Mouse (Mus musculus) liver, embryonic 11.5 days (tissue): ENCODE data around the gene Srpk2. TPM values are rescaled to one million over a fixed set of nuclear protein-coding genes. Genes with fewer than 3 reads are reported as not detected.

ENCODE experiments used
- ATAC-seq: fragments of 200-750 bp; cut with Nextera tagmentation; replicated peaks from 2 replicates; pipeline ENCODE4 v1.8.0; 2017; ENCODE audit warnings: moderate number of reproducible peaks, mild to moderate bottlenecking, moderate TSS enrichment, moderate library complexity; ENCODE audit not compliant: low FRiP score
- DNase-seq: peaks from one replicate; pipeline ENCODE4 v3.0.0-alpha.2; 2017; ENCODE audit warnings: low spot score
- H3K27ac ChIP-seq: fragments of 300-500 bp; sonication (generic); 2 replicates; pipeline ENCODE4 v1.5.1; 2014; ENCODE audit warnings: mild to moderate bottlenecking, low read depth, low read length, control low read depth
- H3K27me3 ChIP-seq: fragments of 300-500 bp; sonication (generic); replicated peaks from 2 replicates; pipeline ENCODE4 v1.6.1; 2014; ENCODE audit warnings: low read length, mixed read lengths; ENCODE audit not compliant: control insufficient read depth, insufficient read depth
- H3K36me3 ChIP-seq: fragments of 300-500 bp; sonication (generic); 2 replicates; pipeline ENCODE4 v1.6.1; 2014; ENCODE audit warnings: mild to moderate bottlenecking, low read length, moderate library complexity, mixed read lengths; ENCODE audit not compliant: control insufficient read depth, insufficient read depth
- H3K4me1 ChIP-seq: fragments of 300-500 bp; sonication (generic); replicated peaks from 2 replicates; pipeline ENCODE4 v1.6.1; 2014; ENCODE audit warnings: low read length, mixed read lengths; ENCODE audit not compliant: control insufficient read depth, insufficient read depth
- H3K4me2 ChIP-seq: fragments of 300-500 bp; sonication (generic); 2 replicates; pipeline ENCODE4 v1.6.1; 2014; ENCODE audit warnings: mild to moderate bottlenecking, control low read depth, moderate library complexity
- H3K4me3 ChIP-seq: fragments of 300-500 bp; sonication (generic); 2 replicates; pipeline ENCODE4 v1.5.1; 2014; ENCODE audit warnings: low read depth, low read length, control low read depth
- H3K9ac ChIP-seq: fragments of 300-500 bp; sonication (generic); 2 replicates; pipeline ENCODE4 v1.6.1; 2014; ENCODE audit warnings: low read depth, low read length, control low read depth
- H3K9me3 ChIP-seq: fragments of 300-500 bp; sonication (generic); 2 replicates; pipeline ENCODE4 v1.6.1; 2016; ENCODE audit warnings: low read length, inconsistent platforms, mixed read lengths; ENCODE audit not compliant: control insufficient read depth
- WGBS: fragments of 180-500 bp; shearing (Covaris S2); extraction: QIAGEN DNeasy Blood & Tissue Kit; methylation state at CpG from one replicate; pipeline ENCODE4 v1.1.7; 2014; 5-methylcytosine and 5-hydroxymethylcytosine counted together
- polyA plus RNA-seq: library from polyadenylated mRNA; unstranded; fragments of >200 nt; fragmentation: Nextera tagmentation; extraction: Ambion mirVana; gene quantifications from 2 replicates; pipeline ENCODE4 v1.2.1, GENCODE M21; 2014

Srpk2 gene
- polyA plus RNA-seq, 1 experiment from 2014 or later: 20.7 TPM

DNA sequence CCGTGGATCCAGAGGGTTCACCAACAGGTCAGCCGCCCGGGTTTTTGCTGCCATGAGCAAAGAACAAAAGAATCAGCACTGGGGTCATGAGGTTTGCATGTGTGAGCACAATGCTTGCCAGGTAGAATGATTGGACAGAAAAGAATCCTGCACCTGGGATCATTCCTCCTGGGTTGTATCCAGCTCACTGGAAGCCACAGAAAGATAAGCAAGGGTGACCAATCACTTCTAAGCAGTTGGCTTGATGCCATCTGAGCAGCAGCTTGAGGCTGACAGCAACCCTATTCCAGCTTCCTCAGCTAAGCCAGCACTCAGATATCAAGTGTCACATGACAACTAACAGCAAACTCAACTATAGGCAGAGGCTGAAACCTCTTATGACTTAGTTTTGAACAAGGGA lies 165.7 kb downstream of the Srpk2 start:
- no peak for DNase-seq
- Histone ChIP-seq H3K36me3 (0 out of 2 replicates have a peak, but pooled peaks cover 3% of the 10 kb centered on the region), H3K27ac (no peak overlapping the region), H3K4me1 (no peaks in the 10 kb centered on the region), H3K4me3 (no peak overlapping the region), H3K9ac (no peak overlapping the region), H3K27me3 (no peaks in the 10 kb centered on the region), H3K9me3 (no peaks in the 10 kb centered on the region), H3K4me2 (no peak overlapping the region)
- no peak for ATAC-seq
- 76% methylated on average over 3 of the region's 3 CpGs for WGBS

DNA sequence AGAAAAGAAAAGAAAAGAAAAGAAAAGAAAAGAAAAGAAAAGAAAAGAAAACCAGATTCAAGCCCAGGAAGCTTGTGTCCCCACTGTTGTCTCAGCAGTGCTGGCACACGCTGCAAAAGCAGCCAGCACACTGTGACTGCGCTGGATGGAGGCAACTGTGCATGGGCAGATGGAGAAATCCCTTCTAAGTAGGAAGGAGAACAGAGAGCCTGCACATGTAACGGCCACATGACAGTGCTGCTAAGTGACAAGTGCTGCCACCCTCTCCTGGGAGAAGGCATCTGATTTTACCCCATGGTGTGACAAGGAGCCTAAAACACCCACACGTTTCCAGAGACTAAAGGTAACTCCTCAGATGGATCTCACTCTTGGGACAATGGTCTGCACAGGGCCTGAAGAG lies 166.6 kb downstream of the Srpk2 start:
- Histone ChIP-seq H3K9me3 (no peaks in the 10 kb centered on the region), H3K27me3 (no peaks in the 10 kb centered on the region), H3K9ac (no peak overlapping the region), H3K4me3 (no peak overlapping the region), H3K4me2 (no peak overlapping the region), H3K36me3 (0 out of 2 replicates have a peak, but pooled peaks cover 3% of the 10 kb centered on the region), H3K27ac (no peak overlapping the region), H3K4me1 (no peaks in the 10 kb centered on the region)
- WGBS: 84% methylated on average over 4 of the region's 4 CpGs
- ATAC-seq (no peak), DNase-seq (no peak)

DNA sequence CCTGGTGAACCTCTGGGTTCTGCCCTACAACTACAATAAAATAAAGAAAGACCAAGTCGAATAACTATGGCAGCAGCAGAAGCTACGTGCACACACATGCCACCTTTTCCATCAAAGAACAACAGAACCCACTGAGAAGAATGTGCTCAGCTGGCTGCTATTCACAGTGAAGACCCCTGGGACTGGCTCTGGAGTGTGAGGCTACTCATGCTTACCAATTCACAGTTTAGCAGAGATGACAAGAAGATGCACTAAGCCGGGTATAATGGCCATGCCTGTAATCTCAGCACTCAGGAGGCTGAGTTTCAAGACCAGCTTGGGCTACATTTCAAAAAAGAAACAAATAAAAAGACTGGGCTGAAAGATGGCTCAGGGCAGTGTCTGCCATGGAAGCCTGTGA lies 167.5 kb downstream of the Srpk2 start:
- Histone ChIP-seq H3K36me3 (no peaks in the 10 kb centered on the region), H3K4me2 (no peak overlapping the region), H3K9me3 (no peaks in the 10 kb centered on the region), H3K27me3 (no peaks in the 10 kb centered on the region), H3K4me3 (no peak overlapping the region), H3K4me1 (no peaks in the 10 kb centered on the region), H3K9ac (no peak overlapping the region), H3K27ac (no peak overlapping the region)
- no peak for DNase-seq
- no peak for ATAC-seq
- 90% methylated on average over 3 of the region's 3 CpGs for WGBS

GRCm38 (mm10) chr5:23515038-23515437 lies 169.4 kb downstream of the Srpk2 start:
- Histone ChIP-seq H3K4me2 (no peak overlapping the region), H3K4me1 (no peaks in the 10 kb centered on the region), H3K27ac (no peak overlapping the region), H3K36me3 (no peaks in the 10 kb centered on the region), H3K9ac (no peak overlapping the region), H3K9me3 (no peaks in the 10 kb centered on the region), H3K4me3 (no peak overlapping the region), H3K27me3 (no peaks in the 10 kb centered on the region)
- 90% methylated on average over 10 of the region's 10 CpGs for WGBS
- ATAC-seq: no peak
- no peak for DNase-seq

- Histone ChIP-seq H3K4me2 (no peak overlapping the region), H3K9ac (no peak overlapping the region), H3K9me3 (no peaks in the 10 kb centered on the region), H3K4me1 (no peaks in the 10 kb centered on the region), H3K27me3 (no peaks in the 10 kb centered on the region), H3K27ac (no peak overlapping the region), H3K4me3 (no peak overlapping the region), H3K36me3 (no peaks in the 10 kb centered on the region)
- WGBS: 94% methylated on average over 13 of the region's 13 CpGs
- no peak for DNase-seq
- ATAC-seq: no peak
Observed at GRCm38 (mm10) chr5:23513468-23513867, 170.9 kb downstream of the Srpk2 start.

GRCm38 (mm10) chr5:23512556-23512955 lies 171.9 kb downstream of the Srpk2 start:
- WGBS: 91% methylated on average over 7 of the region's 7 CpGs
- H3K9me3 ChIP-seq: no peaks in the 10 kb centered on the region
- no peak for ATAC-seq
- no peak for DNase-seq
- H3K4me3 ChIP-seq: no peak overlapping the region
- no peak overlapping the region for H3K4me2 ChIP-seq
- no peaks in the 10 kb centered on the region for H3K4me1 ChIP-seq
- no peak overlapping the region for H3K9ac ChIP-seq
- H3K27ac ChIP-seq: no peak overlapping the region
- 0 out of 2 replicates have a peak, but pooled peaks cover under 1% of the 10 kb centered on the region for H3K36me3 ChIP-seq
- H3K27me3 ChIP-seq: no peaks in the 10 kb centered on the region

DNA sequence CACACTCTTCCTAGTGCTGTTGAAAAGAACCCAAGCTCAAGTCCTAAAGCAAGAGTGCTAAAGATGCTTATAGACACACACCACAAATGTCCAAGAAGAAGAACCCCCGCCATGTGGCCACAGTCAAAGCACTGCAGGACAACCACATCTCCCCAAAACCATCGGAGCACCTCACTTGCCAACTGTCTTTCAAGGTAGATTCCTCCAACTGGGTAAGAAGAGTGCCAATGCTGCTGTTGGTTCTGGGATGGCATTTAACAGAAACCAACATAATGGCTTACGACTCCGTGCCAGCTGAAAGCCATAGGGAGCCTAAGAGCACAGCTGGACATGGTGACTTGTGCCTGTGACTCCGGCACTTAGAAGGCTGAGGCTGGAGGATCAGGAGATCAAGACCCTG lies 173.0 kb downstream of the Srpk2 start:
- no peak for ATAC-seq
- no peaks in the 10 kb centered on the region for H3K4me1 ChIP-seq
- H3K27me3 ChIP-seq: no peaks in the 10 kb centered on the region
- 89% methylated on average over 5 of the region's 5 CpGs for WGBS
- 0 out of 2 replicates have a peak, but pooled peaks cover 3% of the 10 kb centered on the region for H3K36me3 ChIP-seq
- no peak for DNase-seq
- H3K4me3 ChIP-seq: no peak overlapping the region
- H3K9me3 ChIP-seq: no peaks in the 10 kb centered on the region
- H3K4me2 ChIP-seq: no peak overlapping the region
- H3K27ac ChIP-seq: no peak overlapping the region
- no peak overlapping the region for H3K9ac ChIP-seq

DNA sequence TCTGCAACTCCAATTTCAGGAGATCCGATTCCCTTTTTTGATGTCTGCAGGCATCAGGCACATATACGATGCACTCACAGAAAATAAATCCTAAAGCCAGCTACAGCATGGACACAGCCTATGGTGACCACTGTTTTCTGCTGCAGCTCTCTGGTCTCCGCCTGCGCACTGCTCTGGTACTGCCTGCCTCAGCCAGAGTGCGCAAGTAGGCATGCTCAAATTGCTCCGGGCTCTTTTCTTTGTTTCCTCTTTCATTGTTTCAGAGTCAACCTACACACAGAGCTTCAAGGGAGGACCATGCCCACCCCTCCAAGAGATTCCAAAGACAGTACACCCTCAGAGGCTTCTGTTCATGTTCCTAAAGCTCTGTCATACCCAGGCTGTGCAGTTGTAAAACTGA lies 175.8 kb downstream of the Srpk2 start:
- Histone ChIP-seq H3K4me3 (no peak overlapping the region), H3K4me2 (no peak overlapping the region), H3K9ac (no peak overlapping the region), H3K9me3 (no peaks in the 10 kb centered on the region), H3K27ac (no peak overlapping the region), H3K4me1 (no peaks in the 10 kb centered on the region), H3K27me3 (no peaks in the 10 kb centered on the region), H3K36me3 (peaks cover 5% of the 10 kb centered on the region)
- DNase-seq: no peak
- WGBS: 94% methylated on average over 6 of the region's 6 CpGs
- no peak for ATAC-seq

DNA sequence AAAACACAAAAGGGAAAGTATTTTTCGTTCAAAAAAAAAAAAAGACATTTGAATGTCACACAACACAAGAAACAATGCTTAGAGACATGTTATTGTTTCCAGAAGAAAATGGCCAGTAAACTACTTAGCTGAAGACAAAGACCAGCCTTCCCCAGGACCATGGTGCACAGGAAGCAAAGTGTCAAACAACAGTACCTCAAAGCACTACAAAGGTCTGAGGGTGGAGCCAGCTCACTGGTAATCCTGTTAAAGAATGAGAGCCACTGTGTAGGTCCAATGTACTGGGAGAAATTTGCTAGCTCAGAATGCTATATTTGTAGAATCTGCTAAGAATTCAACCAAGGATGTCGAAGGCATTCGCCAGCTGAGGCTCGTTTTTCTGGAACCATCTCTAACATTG lies 177.2 kb downstream of the Srpk2 start:
- H3K4me1 ChIP-seq: no peaks in the 10 kb centered on the region
- H3K9ac ChIP-seq: no peak overlapping the region
- no peak overlapping the region for H3K4me3 ChIP-seq
- H3K27me3 ChIP-seq: no peaks in the 10 kb centered on the region
- 87% methylated on average over 4 of the region's 4 CpGs for WGBS
- peaks cover 12% of the 10 kb centered on the region for H3K36me3 ChIP-seq
- H3K9me3 ChIP-seq: no peaks in the 10 kb centered on the region
- no peak for ATAC-seq
- H3K4me2 ChIP-seq: no peak overlapping the region
- H3K27ac ChIP-seq: no peak overlapping the region
- DNase-seq: no peak
